Mouse (Mus musculus) liver, postnatal 0 days (tissue): ENCODE measurements at regions not wholly inside any gene's neighbourhood (a gene's known extent, or its start where the extent isn't known, plus 50 kb on each side); places are given as distances from the start of the nearest gene placed in this dataset.
A peak's percentile ranks its signal among the peaks of the same experiment; 100 is the strongest.

ENCODE experiments used
- ATAC-seq: fragments of 200-750 bp; cut with Nextera tagmentation; 2 replicates; pipeline ENCODE4 v1.8.0; 2017; ENCODE audit warnings: mild to moderate bottlenecking, moderate library complexity
- DNase-seq: peaks from one replicate; pipeline ENCODE4 v3.0.0-alpha.2; 2016
- H3K27ac ChIP-seq: fragments of 300-500 bp; sonication (generic); 2 replicates; pipeline ENCODE4 v1.5.1; 2014; ENCODE audit warnings: antibody characterized with exemption, moderate library complexity, mild to moderate bottlenecking, low read depth
- H3K27me3 ChIP-seq: fragments of 300-500 bp; sonication (generic); 2 replicates; pipeline ENCODE4 v1.6.1; 2014; ENCODE audit warnings: low read length, control low read depth, mixed read lengths; ENCODE audit not compliant: insufficient read depth
- H3K36me3 ChIP-seq: fragments of 300-500 bp; sonication (generic); replicated peaks from 2 replicates; pipeline ENCODE4 v1.6.1; 2014; ENCODE audit warnings: mild to moderate bottlenecking, control low read depth, low read length, moderate library complexity, mixed read lengths; ENCODE audit not compliant: insufficient read depth
- H3K4me1 ChIP-seq: fragments of 300-500 bp; sonication (generic); 2 replicates; pipeline ENCODE4 v1.6.1; 2014; ENCODE audit warnings: antibody characterized with exemption, mild to moderate bottlenecking, control low read depth; ENCODE audit not compliant: insufficient read depth
- H3K4me2 ChIP-seq: fragments of 300-500 bp; sonication (generic); 2 replicates; pipeline ENCODE4 v1.6.1; 2014; ENCODE audit warnings: low read depth, mild to moderate bottlenecking, low read length, moderate library complexity, mixed read lengths
- H3K4me3 ChIP-seq: fragments of 300-500 bp; sonication (generic); 2 replicates; pipeline ENCODE4 v1.5.1; 2014; ENCODE audit warnings: low read depth, low read length
- H3K9ac ChIP-seq: fragments of 300-500 bp; sonication (generic); replicated peaks from 2 replicates; pipeline ENCODE4 v1.6.1; 2014; ENCODE audit warnings: mild to moderate bottlenecking, moderate library complexity
- H3K9me3 ChIP-seq: fragments of 300-500 bp; sonication (generic); 2 replicates; pipeline ENCODE4 v1.6.1; 2016; ENCODE audit warnings: mild to moderate bottlenecking, control low read depth, low read length, mixed read lengths
- CTCF ChIP-seq: sonication (generic); IDR thresholded peaks from 2 replicates; pipeline ENCODE4 v1.5.1; 2016; ENCODE audit warnings: antibody characterized with exemption, low read depth
- EP300 ChIP-seq: IDR thresholded peaks from 2 replicates; pipeline ENCODE4 v1.6.1; 2016; ENCODE audit warnings: antibody characterized with exemption, low read depth, mild to moderate bottlenecking
- WGBS: fragments of 180-500 bp; shearing (Covaris S2); extraction: QIAGEN DNeasy Blood & Tissue Kit; methylation state at CpG from one replicate; pipeline ENCODE4 v1.1.7; 2014; ENCODE audit not compliant: insufficient replicate concordance; 5-methylcytosine and 5-hydroxymethylcytosine counted together

DNA sequence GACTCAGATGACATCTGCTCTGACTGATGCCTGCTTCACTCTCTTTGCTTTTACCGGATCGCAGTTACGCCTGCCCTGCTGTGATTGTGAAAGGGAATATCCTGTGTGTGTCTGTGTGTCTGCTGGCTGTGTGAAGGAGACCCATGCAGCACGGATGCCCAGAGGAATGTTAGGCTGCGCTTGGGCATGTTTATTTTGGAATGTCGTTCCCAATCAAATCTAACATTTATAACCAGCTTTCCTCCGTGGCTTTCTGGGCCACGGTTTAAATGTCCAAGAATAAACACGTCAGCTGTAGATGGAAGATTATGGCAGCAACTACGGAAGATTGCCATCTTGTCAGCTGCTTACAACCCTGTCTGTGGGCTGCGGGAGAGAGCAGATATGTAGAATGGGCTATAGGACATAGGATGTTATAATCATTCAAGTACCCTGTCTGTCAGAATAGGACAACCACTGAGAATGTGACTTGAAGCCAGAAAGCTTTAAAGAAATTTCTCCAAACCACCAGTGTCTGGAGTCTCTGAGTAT lies 464.5 kb downstream of the 1700129C05Rik start:
- Histone ChIP-seq H3K4me3 (no peak overlapping the region), H3K27ac (no peak overlapping the region), H3K9ac (no peak overlapping the region), H3K9me3 (no peaks in the 10 kb centered on the region), H3K4me1 (no peaks in the 10 kb centered on the region), H3K4me2 (no peak overlapping the region), H3K36me3 (no peaks in the 10 kb centered on the region), H3K27me3 (no peaks in the 10 kb centered on the region)
- no peak for TF ChIP-seq CTCF
- TF ChIP-seq EP300 = no peak
- DNase-seq (no peak), ATAC-seq (no peak)
- WGBS = 64% methylated on average over 11 of the region's 11 CpGs

DNA sequence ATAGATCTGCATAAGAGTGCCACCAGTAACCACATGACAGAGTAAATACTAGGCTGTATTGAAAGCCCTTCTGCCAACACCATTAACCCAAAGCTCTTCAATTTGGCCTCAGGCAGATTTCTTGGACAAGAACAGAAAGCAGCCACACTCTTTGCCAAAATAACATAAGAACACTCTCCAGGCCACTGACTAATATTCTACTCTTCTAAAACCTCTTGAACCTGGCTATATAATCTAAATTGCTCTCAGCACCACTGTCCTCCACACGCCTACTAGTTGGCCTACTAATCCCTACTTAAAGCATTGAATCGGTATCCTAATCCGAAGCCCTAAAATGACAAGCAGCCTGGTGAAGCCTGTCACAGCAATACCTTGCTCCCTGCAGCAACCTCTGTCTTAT lies 467.5 kb downstream of the 1700129C05Rik start:
- H3K27ac ChIP-seq = no peak overlapping the region
- H3K9ac ChIP-seq = no peak overlapping the region
- no peaks in the 10 kb centered on the region for H3K9me3 ChIP-seq
- ATAC-seq = no peak
- H3K27me3 ChIP-seq = no peaks in the 10 kb centered on the region
- H3K4me3 ChIP-seq = no peak overlapping the region
- TF ChIP-seq CTCF (no peak), EP300 (no peak)
- H3K4me1 ChIP-seq = no peaks in the 10 kb centered on the region
- H3K4me2 ChIP-seq = no peak overlapping the region
- DNase-seq = no peak
- WGBS = 86% methylated on average over 3 of the region's 3 CpGs
- H3K36me3 ChIP-seq = no peaks in the 10 kb centered on the region

- Histone ChIP-seq H3K36me3 (no peaks in the 10 kb centered on the region), H3K27ac (no peak overlapping the region), H3K4me1 (no peaks in the 10 kb centered on the region), H3K9me3 (no peaks in the 10 kb centered on the region), H3K9ac (no peak overlapping the region), H3K27me3 (no peaks in the 10 kb centered on the region), H3K4me3 (no peak overlapping the region), H3K4me2 (no peak overlapping the region)
- DNase-seq (no peak), ATAC-seq (no peak)
- 35% methylated on average over 1 of the region's 1 CpGs for WGBS
- TF ChIP-seq CTCF = peak; percentile 16; the same call in 1 of the 2 replicates
- TF ChIP-seq EP300 = no peak
Observed at GRCm38 (mm10) chr14:58663946-58664345, 478.7 kb downstream of the 1700129C05Rik start.

- Histone ChIP-seq H3K27me3 (no peaks in the 10 kb centered on the region), H3K4me3 (no peak overlapping the region), H3K27ac (no peak overlapping the region), H3K36me3 (no peaks in the 10 kb centered on the region), H3K9ac (no peak overlapping the region), H3K9me3 (no peaks in the 10 kb centered on the region), H3K4me1 (no peaks in the 10 kb centered on the region), H3K4me2 (no peak overlapping the region)
- ATAC-seq (no peak), DNase-seq (no peak)
- no peak for TF ChIP-seq EP300
- no peak for TF ChIP-seq CTCF
- WGBS = 65% methylated on average over 5 of the region's 5 CpGs
Observed at GRCm38 (mm10) chr14:58662601-58663000, 480.1 kb downstream of the 1700129C05Rik start.

DNA sequence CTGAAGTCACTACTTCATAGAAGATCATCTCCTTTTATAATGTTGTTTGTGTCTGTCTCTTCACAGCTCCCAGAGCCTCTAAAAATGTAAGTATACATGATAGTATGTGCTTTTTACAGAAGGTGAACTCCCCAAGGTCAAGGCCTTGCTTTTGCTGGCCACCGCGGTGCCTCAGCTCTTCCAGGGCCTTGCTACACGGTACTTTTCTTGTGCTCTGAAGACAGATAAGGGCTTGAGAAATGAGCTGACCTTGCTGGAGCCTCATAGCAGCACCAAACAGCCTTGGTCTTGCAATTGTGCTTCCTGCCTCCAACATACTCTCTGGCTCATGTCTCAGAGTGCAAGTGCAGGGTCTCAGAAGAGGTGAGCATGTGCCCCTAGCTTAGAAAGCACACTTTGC lies 481.3 kb downstream of the 1700129C05Rik start:
- Histone ChIP-seq H3K27ac (no peak overlapping the region), H3K27me3 (no peaks in the 10 kb centered on the region), H3K9me3 (no peaks in the 10 kb centered on the region), H3K4me1 (no peaks in the 10 kb centered on the region), H3K4me3 (no peak overlapping the region), H3K4me2 (no peak overlapping the region), H3K9ac (no peak overlapping the region), H3K36me3 (no peaks in the 10 kb centered on the region)
- DNase-seq (no peak), ATAC-seq (no peak)
- whole genome bisulfite sequencing = 69% methylated on average over 3 of the region's 3 CpGs
- TF ChIP-seq CTCF = no peak
- no peak for TF ChIP-seq EP300

DNA sequence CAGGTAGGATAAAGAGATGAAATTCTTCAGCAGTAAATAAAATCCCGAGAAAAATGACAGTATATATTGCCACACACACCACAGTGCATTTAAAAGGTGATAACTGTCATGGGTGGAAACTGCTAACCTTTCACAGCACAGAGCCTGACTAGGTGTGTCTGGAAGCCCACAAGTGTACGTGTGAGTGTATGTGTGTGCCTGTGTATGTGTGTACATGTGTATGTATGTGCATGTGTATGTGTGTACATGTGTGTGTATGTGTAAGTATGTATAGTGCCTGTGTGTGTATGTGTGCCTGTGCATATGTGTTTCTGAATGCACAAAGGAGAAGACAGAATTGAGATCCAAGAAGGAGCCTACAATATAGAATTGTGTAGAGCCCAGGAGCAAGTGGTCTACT lies 485.4 kb downstream of the 1700129C05Rik start:
- H3K27me3 ChIP-seq = no peaks in the 10 kb centered on the region
- no peak for ATAC-seq
- WGBS = 45% methylated on average over 2 of the region's 2 CpGs
- H3K4me2 ChIP-seq = no peak overlapping the region
- H3K4me1 ChIP-seq = no peaks in the 10 kb centered on the region
- H3K36me3 ChIP-seq = no peaks in the 10 kb centered on the region
- no peak for DNase-seq
- H3K9me3 ChIP-seq = no peaks in the 10 kb centered on the region
- no peak overlapping the region for H3K27ac ChIP-seq
- H3K4me3 ChIP-seq = no peak overlapping the region
- H3K9ac ChIP-seq = no peak overlapping the region
- no peak for TF ChIP-seq CTCF
- TF ChIP-seq EP300 = no peak

DNA sequence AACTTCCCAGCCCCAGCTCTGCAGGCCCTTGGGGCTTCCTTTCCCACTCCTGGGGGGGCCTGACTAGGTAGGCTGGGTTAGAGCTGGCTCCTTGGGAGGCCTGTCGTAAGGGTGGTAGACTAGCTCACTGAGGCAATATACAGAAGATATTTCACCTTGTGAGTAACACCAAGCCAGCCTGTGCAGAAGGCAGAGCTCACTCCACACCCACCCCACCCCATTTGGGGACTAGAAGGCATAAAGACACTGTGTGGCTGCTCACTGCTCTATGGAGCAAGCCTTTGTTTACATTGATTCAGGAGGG lies 485.8 kb downstream of the 1700129C05Rik start:
- no peak overlapping the region for H3K4me3 ChIP-seq
- no peaks in the 10 kb centered on the region for H3K36me3 ChIP-seq
- no peaks in the 10 kb centered on the region for H3K27me3 ChIP-seq
- no peak overlapping the region for H3K4me2 ChIP-seq
- no peak for TF ChIP-seq EP300
- no peak for TF ChIP-seq CTCF
- DNase-seq (no peak), ATAC-seq (no peak)
- H3K9me3 ChIP-seq = no peaks in the 10 kb centered on the region
- H3K4me1 ChIP-seq = no peaks in the 10 kb centered on the region
- 38% methylated on average over 1 of the region's 1 CpGs for WGBS
- no peak overlapping the region for H3K27ac ChIP-seq
- no peak overlapping the region for H3K9ac ChIP-seq
